Mouse (Mus musculus) olfactory bulb, adult 2 months (tissue): ENCODE measurements around the gene Svs3b.

Experiments
- CTCF ChIP-seq: fragments of 200-500 bp; IDR thresholded peaks from 2 replicates; pipeline ENCODE4 v1.5.1; 2012; ENCODE audit warnings: low read depth, mild to moderate bottlenecking, low read length, moderate library complexity; ENCODE audit not compliant: insufficient read depth
- POLR2A ChIP-seq: fragments of 200-500 bp; IDR thresholded peaks from 2 replicates; pipeline ENCODE4 v1.6.1; 2012; ENCODE audit warnings: mild to moderate bottlenecking, low read depth, low read length, moderate library complexity; ENCODE audit not compliant: insufficient read depth

GRCm38 (mm10) chr2:164212711-164213110 lies 43.7 kb downstream of the Svs3b start:
- no peak for TF ChIP-seq CTCF
- no peak for TF ChIP-seq POLR2A
